Mouse (Mus musculus): ENCODE measurements around the gene Ggta1.

GRCm38 (mm10) chr2:35464548-35464947, 1.5 kb upstream of the Ggta1 start:
- TF ChIP-seq POLR2A (IDR thresholded peaks at IDR 0.05; ENCODE audit: low read depth, low read length) (no peak), CTCF (IDR thresholded peaks at IDR 0.05; ENCODE audit: extremely low read depth, insufficient read length, insufficient replicate concordance, low read depth, low read length) (no peak)

Measured in small intestine, adult 2 months (tissue).